Mouse (Mus musculus) kidney, embryonic 15.5 days (tissue): ENCODE results near the gene Chn2. TPM values are rescaled to one million over a fixed set of nuclear protein-coding genes. Genes with fewer than 3 reads are reported as not detected.

Source experiments
- ATAC-seq: fragments of 200-750 bp; cut with Nextera tagmentation; replicated peaks from 2 replicates; pipeline ENCODE4 v1.8.0; 2017; ENCODE audit warnings: moderate TSS enrichment; ENCODE audit not compliant: low FRiP score
- H3K27ac ChIP-seq: fragments of 300-500 bp; sonication (generic); 2 replicates; pipeline ENCODE4 v1.5.1; 2015; ENCODE audit warnings: mild to moderate bottlenecking, inconsistent platforms
- H3K27me3 ChIP-seq: fragments of 300-500 bp; sonication (generic); 2 replicates; pipeline ENCODE4 v1.6.1; 2015; ENCODE audit warnings: inconsistent platforms
- H3K36me3 ChIP-seq: fragments of 300-500 bp; sonication (generic); 2 replicates; pipeline ENCODE4 v1.6.1; 2015; ENCODE audit warnings: inconsistent platforms
- H3K4me1 ChIP-seq: fragments of 300-500 bp; sonication (generic); 2 replicates; pipeline ENCODE4 v1.6.1; 2015; ENCODE audit warnings: inconsistent platforms
- H3K4me2 ChIP-seq: fragments of 300-500 bp; sonication (generic); 2 replicates; pipeline ENCODE4 v1.6.1; 2015; ENCODE audit warnings: moderate library complexity, mild to moderate bottlenecking, inconsistent platforms
- H3K4me3 ChIP-seq: fragments of 300-500 bp; sonication (generic); replicated peaks from 2 replicates; pipeline ENCODE4 v1.5.1; 2015; ENCODE audit warnings: mild to moderate bottlenecking, inconsistent platforms
- H3K9ac ChIP-seq: fragments of 300-500 bp; sonication (generic); 2 replicates; pipeline ENCODE4 v1.6.1; 2015; ENCODE audit warnings: mild to moderate bottlenecking, inconsistent platforms
- H3K9me3 ChIP-seq: fragments of 300-500 bp; sonication (generic); replicated peaks from 2 replicates; pipeline ENCODE4 v1.6.1; 2016; ENCODE audit warnings: inconsistent platforms
- WGBS: fragments of 180-500 bp; shearing (Covaris S2); methylation state at CpG from one replicate; pipeline ENCODE4 v1.1.7; 2015; ENCODE audit warnings: mixed read lengths; 5-methylcytosine and 5-hydroxymethylcytosine counted together
- polyA plus RNA-seq: library from polyadenylated mRNA; unstranded; fragments of >200 nt; fragmentation: Nextera tagmentation; extraction: Ambion mirVana; gene quantifications from 2 replicates; pipeline ENCODE4 v1.2.1, GENCODE M21; 2015

The Chn2 gene
- polyA plus RNA-seq, 1 experiment from 2014 or later, result 15.5 TPM

- Histone ChIP-seq H3K9me3 (0 out of 2 replicates have a peak, but pooled peaks cover 6% of the 10 kb centered on the region), H3K4me3 (no peak overlapping the region), H3K27me3 (no peaks in the 10 kb centered on the region), H3K36me3 (peaks cover 8% of the 10 kb centered on the region), H3K27ac (no peak overlapping the region), H3K9ac (no peak overlapping the region), H3K4me2 (no peak overlapping the region), H3K4me1 (peaks cover 13% of the 10 kb centered on the region)
- 54% methylated on average over 5 of the region's 5 CpGs for WGBS
- ATAC-seq, result no peak
Measured at GRCm38 (mm10) chr6:54241761-54242160, 202.4 kb downstream of the Chn2 start.

GRCm38 (mm10) chr6:54242286-54242685 is 202.9 kb downstream of the Chn2 start:
- Histone ChIP-seq H3K9me3 (0 out of 2 replicates have a peak, but pooled peaks cover 6% of the 10 kb centered on the region), H3K4me3 (no peak overlapping the region), H3K27ac (no peak overlapping the region), H3K4me1 (peaks cover 13% of the 10 kb centered on the region), H3K9ac (no peak overlapping the region), H3K36me3 (peaks cover 8% of the 10 kb centered on the region), H3K27me3 (no peaks in the 10 kb centered on the region), H3K4me2 (0 out of 2 replicates have a peak overlapping the region, but pooled peaks have one; percentile 2)
- 34% methylated on average over 9 of the region's 9 CpGs for WGBS
- no peak for ATAC-seq

- 46% methylated on average over 8 of the region's 8 CpGs for WGBS
- peak; percentile 73 for ATAC-seq
- no peak overlapping the region for H3K4me3 ChIP-seq
- no peaks in the 10 kb centered on the region for H3K27me3 ChIP-seq
- peaks cover 34% of the 10 kb centered on the region for H3K4me1 ChIP-seq
- peak overlapping the region; percentile 67 for H3K27ac ChIP-seq
- no peaks in the 10 kb centered on the region for H3K36me3 ChIP-seq
- no peak overlapping the region for H3K9ac ChIP-seq
- no peak overlapping the region for H3K4me2 ChIP-seq
- no peaks in the 10 kb centered on the region for H3K9me3 ChIP-seq
Measured at GRCm38 (mm10) chr6:54248354-54249252, 209.2 kb downstream of the Chn2 start.

- ATAC-seq, result no peak
- Histone ChIP-seq H3K36me3 (no peaks in the 10 kb centered on the region), H3K4me3 (no peak overlapping the region), H3K27ac (no peak overlapping the region), H3K4me1 (peaks cover 50% of the 10 kb centered on the region), H3K27me3 (no peaks in the 10 kb centered on the region), H3K9ac (no peak overlapping the region), H3K9me3 (no peaks in the 10 kb centered on the region), H3K4me2 (no peak overlapping the region)
- 49% methylated on average over 17 of the region's 17 CpGs for WGBS
Measured at GRCm38 (mm10) chr6:54251401-54252191, 212.2 kb downstream of the Chn2 start.

GRCm38 (mm10) chr6:54253206-54253605 is 213.9 kb downstream of the Chn2 start:
- 45% methylated on average over 5 of the region's 5 CpGs for WGBS
- H3K9ac ChIP-seq, result no peak overlapping the region
- H3K4me2 ChIP-seq, result no peak overlapping the region
- H3K27me3 ChIP-seq, result no peaks in the 10 kb centered on the region
- H3K4me3 ChIP-seq, result no peak overlapping the region
- H3K4me1 ChIP-seq, result peaks cover 50% of the 10 kb centered on the region
- no peaks in the 10 kb centered on the region for H3K9me3 ChIP-seq
- no peaks in the 10 kb centered on the region for H3K36me3 ChIP-seq
- peak overlapping the region; percentile 58; the same call in 1 of the 2 replicates for H3K27ac ChIP-seq
- ATAC-seq, result no peak; the same call in 1 of the 2 replicates

GRCm38 (mm10) chr6:54253881-54254280 is 214.5 kb downstream of the Chn2 start:
- no peaks in the 10 kb centered on the region for H3K36me3 ChIP-seq
- H3K27me3 ChIP-seq, result no peaks in the 10 kb centered on the region
- no peak overlapping the region for H3K4me2 ChIP-seq
- 55% methylated on average over 7 of the region's 7 CpGs for WGBS
- peak overlapping the region; percentile 58 for H3K27ac ChIP-seq
- 0 out of 2 replicates have a peak, but pooled peaks have one; percentile 9 for ATAC-seq
- no peak overlapping the region for H3K9ac ChIP-seq
- no peaks in the 10 kb centered on the region for H3K9me3 ChIP-seq
- peaks cover 48% of the 10 kb centered on the region for H3K4me1 ChIP-seq
- H3K4me3 ChIP-seq, result no peak overlapping the region

GRCm38 (mm10) chr6:54254759-54255158 is 215.4 kb downstream of the Chn2 start:
- Histone ChIP-seq H3K9me3 (no peaks in the 10 kb centered on the region), H3K27ac (no peak overlapping the region), H3K27me3 (no peaks in the 10 kb centered on the region), H3K4me1 (peaks cover 41% of the 10 kb centered on the region), H3K4me2 (no peak overlapping the region), H3K4me3 (no peak overlapping the region), H3K36me3 (no peaks in the 10 kb centered on the region), H3K9ac (no peak overlapping the region)
- ATAC-seq, result no peak
- WGBS, result 70% methylated on average over 6 of the region's 6 CpGs

GRCm38 (mm10) chr6:54255321-54255720 is 216.0 kb downstream of the Chn2 start:
- H3K4me1 ChIP-seq, result peaks cover 36% of the 10 kb centered on the region
- ATAC-seq, result no peak
- no peak overlapping the region for H3K4me2 ChIP-seq
- no peaks in the 10 kb centered on the region for H3K36me3 ChIP-seq
- no peak overlapping the region for H3K4me3 ChIP-seq
- 52% methylated on average over 11 of the region's 11 CpGs for WGBS
- no peaks in the 10 kb centered on the region for H3K9me3 ChIP-seq
- H3K27ac ChIP-seq, result no peak overlapping the region
- no peak overlapping the region for H3K9ac ChIP-seq
- no peaks in the 10 kb centered on the region for H3K27me3 ChIP-seq

GRCm38 (mm10) chr6:54256397-54256796 is 217.0 kb downstream of the Chn2 start:
- H3K4me3 ChIP-seq, result no peak overlapping the region
- no peak overlapping the region for H3K9ac ChIP-seq
- H3K4me1 ChIP-seq, result peaks cover 29% of the 10 kb centered on the region
- H3K4me2 ChIP-seq, result no peak overlapping the region
- 69% methylated on average over 10 of the region's 10 CpGs for WGBS
- no peak overlapping the region for H3K27ac ChIP-seq
- H3K36me3 ChIP-seq, result no peaks in the 10 kb centered on the region
- no peak for ATAC-seq
- H3K9me3 ChIP-seq, result no peaks in the 10 kb centered on the region
- H3K27me3 ChIP-seq, result no peaks in the 10 kb centered on the region

- H3K9me3 ChIP-seq, result no peaks in the 10 kb centered on the region
Measured at GRCm38 (mm10) chr6:54257552-54257951, 218.2 kb downstream of the Chn2 start.

GRCm38 (mm10) chr6:54258462-54258861 is 219.1 kb downstream of the Chn2 start:
- H3K27ac ChIP-seq, result no peak overlapping the region
- peaks cover 17% of the 10 kb centered on the region for H3K4me1 ChIP-seq
- ATAC-seq, result no peak
- H3K4me2 ChIP-seq, result no peak overlapping the region
- no peaks in the 10 kb centered on the region for H3K36me3 ChIP-seq
- no peaks in the 10 kb centered on the region for H3K9me3 ChIP-seq
- 80% methylated on average over 5 of the region's 5 CpGs for WGBS
- no peaks in the 10 kb centered on the region for H3K27me3 ChIP-seq
- H3K4me3 ChIP-seq, result no peak overlapping the region
- H3K9ac ChIP-seq, result no peak overlapping the region

More at GRCm38 (mm10) chr6:54257552-54257951, 218.2 kb downstream of the Chn2 start:
- peaks cover 21% of the 10 kb centered on the region for H3K4me1 ChIP-seq
- H3K27me3 ChIP-seq, result no peaks in the 10 kb centered on the region
- H3K27ac ChIP-seq, result no peak overlapping the region
- no peak overlapping the region for H3K4me3 ChIP-seq
- WGBS, result 88% methylated on average over 3 of the region's 3 CpGs
- no peaks in the 10 kb centered on the region for H3K36me3 ChIP-seq
- ATAC-seq, result no peak
- H3K9ac ChIP-seq, result no peak overlapping the region
- no peak overlapping the region for H3K4me2 ChIP-seq

- Histone ChIP-seq H3K9me3 (no peaks in the 10 kb centered on the region), H3K27me3 (no peaks in the 10 kb centered on the region), H3K4me2 (no peak overlapping the region), H3K27ac (no peak overlapping the region), H3K36me3 (no peaks in the 10 kb centered on the region), H3K4me1 (no peaks in the 10 kb centered on the region), H3K4me3 (no peak overlapping the region), H3K9ac (no peak overlapping the region)
- ATAC-seq, result no peak
- 52% methylated on average over 2 of the region's 2 CpGs for WGBS
Measured at GRCm38 (mm10) chr6:54262732-54263131, 223.4 kb downstream of the Chn2 start.
